Mouse (Mus musculus): ENCODE measurements around the gene Zfp524. TPM values are rescaled to one million over a fixed set of nuclear protein-coding genes. Genes with fewer than 3 reads are reported as not detected.

Gene Zfp524
- polyA plus RNA-seq, 1 experiment from 2014 or later = 15.7 TPM

DNA sequence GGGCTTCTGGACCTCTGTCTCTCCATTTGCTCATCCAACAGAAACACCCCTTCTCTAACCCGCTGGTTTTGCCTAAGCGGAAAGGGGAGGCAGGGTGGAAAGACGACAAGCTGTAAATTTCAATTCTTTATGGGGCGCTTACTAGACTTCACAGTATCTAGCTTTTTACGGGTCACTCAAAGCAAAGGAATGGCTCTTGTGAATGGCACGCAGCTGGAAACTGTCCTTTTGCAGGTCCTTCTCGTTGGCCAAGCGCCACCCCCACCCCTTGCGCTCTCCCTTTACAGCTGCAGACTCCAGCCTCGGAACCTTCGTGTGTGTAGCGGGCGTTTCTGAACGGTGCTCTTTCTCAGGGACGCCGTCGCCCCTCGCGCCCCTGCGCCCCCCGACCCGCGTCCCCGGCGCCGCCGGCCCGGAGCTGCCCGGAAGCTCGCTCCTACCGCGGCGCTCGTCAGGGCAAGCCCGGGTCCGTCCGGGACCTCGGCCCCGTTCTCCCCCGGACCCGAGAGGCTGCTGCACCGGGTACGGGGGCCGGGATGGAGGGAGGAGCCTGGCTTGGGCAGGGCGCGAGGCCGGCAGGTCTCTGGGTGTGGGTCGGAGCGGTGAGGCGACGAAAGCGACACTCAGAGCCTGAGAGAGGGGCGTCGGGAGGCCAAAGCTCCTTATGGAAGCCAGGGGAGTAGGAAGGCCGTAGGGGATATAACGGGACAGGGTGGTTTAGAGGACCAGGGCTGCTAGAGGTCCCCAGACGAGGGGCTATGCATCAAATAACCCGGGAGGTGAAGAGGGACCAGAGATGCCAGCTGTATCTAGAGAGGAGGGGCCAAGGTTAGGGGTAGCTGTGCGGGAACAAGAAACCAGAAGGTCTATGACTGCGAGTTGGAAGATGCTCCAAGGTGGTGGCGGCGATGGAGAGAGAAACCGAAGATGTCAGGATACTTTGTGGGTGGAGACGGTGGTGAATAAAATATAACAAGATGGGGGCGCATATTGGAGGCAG lies 37.3 kb downstream of the Zfp524 start, which contains the start of gene Zfp580:
Gene Zfp580 (plus strand): TSS at position 346 of the 1,000 bp plus-strand sequence.
- ATAC-seq (replicated peaks; ENCODE audit: low FRiP score, low TSS enrichment, low read depth) (peak; percentile 78), DNase-seq (ENCODE audit: low spot score) (peak; percentile 91)
- peaks cover 30% of the 10 kb centered on the region for H3K4me1 ChIP-seq (replicated peaks; ENCODE audit: control insufficient read depth, insufficient read depth, low read length)
- no peaks in the 10 kb centered on the region for H3K9me3 ChIP-seq (ENCODE audit: control insufficient read depth, low read length)
- peak within 1 kb of the TSS; percentile 81 for H3K9ac ChIP-seq (ENCODE audit: low read length)
- H3K4me2 ChIP-seq (ENCODE audit: low read length) = peak within 1 kb of the TSS; percentile 92
- peak within 1 kb of the TSS; percentile 76 for H3K4me3 ChIP-seq (ENCODE audit: low read depth, low read length)
- H3K27me3 ChIP-seq (replicated peaks; ENCODE audit: control insufficient read depth, insufficient read depth, low read length) = peaks cover 46% of the 10 kb centered on the region
- under 1% methylated on average over 65 of the region's 65 CpGs for WGBS
- H3K36me3 ChIP-seq (ENCODE audit: control insufficient read depth, insufficient read depth, low read length) = no peaks in the 10 kb centered on the region
- peak within 1 kb of the TSS; percentile 71; the same call in 1 of the 2 replicates for H3K27ac ChIP-seq (ENCODE audit: low read depth)

DNA sequence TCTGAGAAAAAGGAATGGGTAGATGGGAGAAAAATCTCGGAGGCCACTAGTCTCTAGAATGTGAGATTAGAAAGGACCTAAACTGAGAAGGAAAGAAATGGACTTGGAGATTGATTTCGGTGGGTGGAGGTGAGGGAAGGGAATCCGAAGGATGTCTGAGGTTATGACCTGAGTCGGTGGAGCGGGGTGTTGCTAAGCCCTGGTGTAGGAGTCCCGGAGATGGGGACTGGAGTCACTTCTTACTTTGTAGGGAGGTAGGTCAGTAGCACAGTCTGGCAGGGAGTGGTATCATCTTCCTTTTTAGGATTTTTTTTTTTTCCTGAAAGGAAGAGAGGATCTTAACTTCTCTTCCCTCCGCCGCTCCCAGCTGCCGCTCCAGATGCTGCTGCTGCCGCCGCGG lies 38.2 kb downstream of the Zfp524 start:
- Histone ChIP-seq H3K9ac (ENCODE audit: low read length) (0 out of 2 replicates have a peak overlapping the region, but pooled peaks have one; percentile 81), H3K27ac (ENCODE audit: low read depth) (no peak overlapping the region), H3K36me3 (ENCODE audit: control insufficient read depth, insufficient read depth, low read length) (no peaks in the 10 kb centered on the region), H3K9me3 (ENCODE audit: control insufficient read depth, low read length) (no peaks in the 10 kb centered on the region), H3K4me3 (ENCODE audit: low read depth, low read length) (peak overlapping the region; percentile 76), H3K4me1 (replicated peaks; ENCODE audit: control insufficient read depth, insufficient read depth, low read length) (peaks cover 33% of the 10 kb centered on the region), H3K4me2 (ENCODE audit: low read length) (peak overlapping the region; percentile 92), H3K27me3 (replicated peaks; ENCODE audit: control insufficient read depth, insufficient read depth, low read length) (peaks cover 54% of the 10 kb centered on the region)
- ATAC-seq (replicated peaks; ENCODE audit: low FRiP score, low TSS enrichment, low read depth) (no peak), DNase-seq (ENCODE audit: low spot score) (no peak)
- WGBS = 3% methylated on average over 12 of the region's 12 CpGs

DNA sequence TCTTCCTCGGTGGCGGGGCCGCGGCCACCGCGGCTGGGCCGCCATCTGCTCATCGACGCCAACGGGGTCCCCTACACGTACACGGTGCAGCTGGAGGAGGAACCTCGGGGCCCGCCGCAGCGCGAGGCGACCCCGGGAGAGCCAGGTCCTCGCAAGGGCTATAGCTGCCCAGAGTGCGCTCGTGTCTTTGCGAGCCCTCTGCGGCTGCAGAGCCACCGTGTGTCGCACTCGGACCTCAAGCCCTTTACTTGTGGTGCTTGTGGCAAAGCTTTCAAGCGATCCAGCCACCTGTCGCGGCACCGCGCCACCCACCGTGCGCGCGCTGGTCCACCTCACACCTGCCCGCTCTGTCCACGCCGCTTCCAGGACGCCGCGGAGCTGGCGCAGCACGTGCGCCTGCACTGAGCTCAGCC lies 38.7 kb downstream of the Zfp524 start:
- Histone ChIP-seq H3K9me3 (ENCODE audit: control insufficient read depth, low read length) (no peaks in the 10 kb centered on the region), H3K36me3 (ENCODE audit: control insufficient read depth, insufficient read depth, low read length) (no peaks in the 10 kb centered on the region), H3K27me3 (replicated peaks; ENCODE audit: control insufficient read depth, insufficient read depth, low read length) (peaks cover 59% of the 10 kb centered on the region), H3K4me1 (replicated peaks; ENCODE audit: control insufficient read depth, insufficient read depth, low read length) (peaks cover 33% of the 10 kb centered on the region), H3K27ac (ENCODE audit: low read depth) (no peak overlapping the region), H3K4me2 (ENCODE audit: low read length) (peak overlapping the region; percentile 92), H3K9ac (ENCODE audit: low read length) (peak overlapping the region; percentile 34; the same call in 1 of the 2 replicates), H3K4me3 (ENCODE audit: low read depth, low read length) (peak overlapping the region; percentile 76)
- WGBS = 5% methylated on average over 45 of the region's 45 CpGs
- DNase-seq (ENCODE audit: low spot score) = peak; percentile 57
- ATAC-seq (replicated peaks; ENCODE audit: low FRiP score, low TSS enrichment, low read depth) = no peak

DNA sequence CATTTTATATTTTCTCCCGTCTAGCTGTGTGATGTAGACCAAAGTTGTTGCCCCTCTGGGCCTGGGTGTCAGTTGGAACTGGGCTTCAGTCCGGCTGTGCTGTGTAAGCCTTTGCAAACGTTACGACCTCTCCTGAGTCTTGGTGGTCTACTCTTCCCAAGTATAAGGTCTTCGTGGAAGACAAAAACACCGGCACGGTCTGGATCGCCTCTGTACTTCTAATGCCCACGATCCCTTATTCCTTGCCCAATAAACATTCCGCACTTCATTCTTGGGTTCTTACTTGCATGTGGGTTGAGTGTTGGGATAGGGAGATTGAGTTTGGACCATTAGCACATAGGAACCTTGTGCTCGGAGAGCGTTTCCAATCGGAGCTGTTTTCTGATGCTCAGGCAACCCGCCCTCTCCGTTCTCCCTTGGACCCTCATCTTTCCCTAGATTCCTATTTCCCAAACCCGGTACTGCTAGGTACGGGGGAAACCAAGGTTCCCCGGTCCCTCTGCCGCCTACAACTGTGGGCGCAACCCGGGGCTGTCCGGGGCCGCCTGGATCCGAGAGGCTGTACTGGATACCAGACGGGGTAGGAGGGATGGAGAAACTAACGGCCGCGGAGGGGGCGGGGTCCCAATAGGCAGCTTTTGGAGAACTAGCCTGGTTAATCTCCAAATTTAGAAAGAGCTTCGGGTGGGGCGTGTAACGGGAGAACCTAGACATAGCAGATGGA lies 39.4 kb downstream of the Zfp524 start:
- DNase-seq (ENCODE audit: low spot score) (peak; percentile 69), ATAC-seq (replicated peaks; ENCODE audit: low FRiP score, low TSS enrichment, low read depth) (no peak)
- H3K4me1 ChIP-seq (replicated peaks; ENCODE audit: control insufficient read depth, insufficient read depth, low read length) = peaks cover 33% of the 10 kb centered on the region
- H3K9ac ChIP-seq (ENCODE audit: low read length) = peak overlapping the region; percentile 29; the same call in 1 of the 2 replicates
- H3K27me3 ChIP-seq (replicated peaks; ENCODE audit: control insufficient read depth, insufficient read depth, low read length) = peaks cover 60% of the 10 kb centered on the region
- H3K4me3 ChIP-seq (ENCODE audit: low read depth, low read length) = peak overlapping the region; percentile 76
- H3K36me3 ChIP-seq (ENCODE audit: control insufficient read depth, insufficient read depth, low read length) = no peaks in the 10 kb centered on the region
- 11% methylated on average over 32 of the region's 32 CpGs for WGBS
- peak overlapping the region; percentile 92 for H3K4me2 ChIP-seq (ENCODE audit: low read length)
- H3K9me3 ChIP-seq (ENCODE audit: control insufficient read depth, low read length) = no peaks in the 10 kb centered on the region
- H3K27ac ChIP-seq (ENCODE audit: low read depth) = no peak overlapping the region

DNA sequence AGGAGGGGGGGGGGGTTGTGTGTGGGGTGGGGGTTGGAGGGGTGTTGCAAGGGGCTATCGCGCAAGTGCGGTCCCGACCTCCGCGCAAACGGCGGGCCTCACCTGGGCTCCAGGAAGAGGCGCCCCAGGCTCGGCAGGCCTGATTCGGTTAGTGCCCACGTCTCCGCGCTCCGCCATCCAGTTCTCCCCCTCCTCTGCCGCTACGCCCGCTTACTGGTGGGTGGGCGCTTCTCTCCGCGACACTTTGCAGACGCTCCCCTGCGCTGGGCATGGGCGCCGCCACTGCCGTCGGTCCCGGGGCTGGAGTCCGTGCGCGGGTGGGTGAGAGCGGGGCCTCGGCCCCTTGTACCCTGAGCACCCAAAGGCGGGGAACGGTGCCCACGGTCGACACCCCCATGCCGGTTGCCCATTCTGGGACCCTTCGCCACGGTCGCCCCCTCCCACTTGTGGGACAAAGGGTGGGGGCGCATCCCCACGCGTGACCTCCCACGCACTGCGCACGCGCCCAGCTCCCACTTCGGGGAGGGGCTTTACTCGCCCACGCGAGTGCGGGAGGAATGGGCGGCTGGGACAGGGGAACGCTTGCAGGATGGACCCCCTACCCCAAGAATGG lies 42.5 kb downstream of the Zfp524 start:
- H3K27ac ChIP-seq (ENCODE audit: low read depth) = no peak overlapping the region
- H3K4me3 ChIP-seq (ENCODE audit: low read depth, low read length) = peak overlapping the region; percentile 50
- no peaks in the 10 kb centered on the region for H3K9me3 ChIP-seq (ENCODE audit: control insufficient read depth, low read length)
- peaks cover 60% of the 10 kb centered on the region for H3K27me3 ChIP-seq (replicated peaks; ENCODE audit: control insufficient read depth, insufficient read depth, low read length)
- H3K4me1 ChIP-seq (replicated peaks; ENCODE audit: control insufficient read depth, insufficient read depth, low read length) = peaks cover 37% of the 10 kb centered on the region
- DNase-seq (ENCODE audit: low spot score) = peak; percentile 67
- peak overlapping the region; percentile 68 for H3K9ac ChIP-seq (ENCODE audit: low read length)
- ATAC-seq (replicated peaks; ENCODE audit: low FRiP score, low TSS enrichment, low read depth) = no peak
- peak overlapping the region; percentile 71 for H3K4me2 ChIP-seq (ENCODE audit: low read length)
- H3K36me3 ChIP-seq (ENCODE audit: control insufficient read depth, insufficient read depth, low read length) = no peaks in the 10 kb centered on the region
- 2% methylated on average over 54 of the region's 55 CpGs for WGBS

DNA sequence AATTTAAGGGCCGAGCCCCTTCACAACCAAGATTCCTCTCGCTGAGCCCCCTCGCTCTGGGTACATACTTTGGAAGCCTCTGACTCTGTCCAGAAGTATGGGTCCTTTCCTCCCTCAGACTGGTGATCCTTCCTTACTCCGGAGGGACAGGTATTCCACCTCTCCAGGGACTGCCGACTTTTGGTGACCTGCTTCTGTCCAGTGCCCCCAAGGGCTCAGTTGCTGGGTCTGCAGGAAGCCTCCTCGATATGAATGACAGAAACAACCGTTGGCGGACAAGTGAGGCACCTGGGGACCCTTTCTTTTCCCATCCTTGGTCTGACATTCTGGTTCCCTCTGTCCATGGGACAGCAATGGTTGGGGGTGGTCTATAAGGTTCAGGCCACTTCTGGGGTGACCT lies 43.2 kb downstream of the Zfp524 start:
- 30% methylated on average over 8 of the region's 8 CpGs for WGBS
- Histone ChIP-seq H3K27me3 (replicated peaks; ENCODE audit: control insufficient read depth, insufficient read depth, low read length) (peaks cover 55% of the 10 kb centered on the region), H3K36me3 (ENCODE audit: control insufficient read depth, insufficient read depth, low read length) (no peaks in the 10 kb centered on the region), H3K27ac (ENCODE audit: low read depth) (no peak overlapping the region), H3K4me2 (ENCODE audit: low read length) (peak overlapping the region; percentile 71), H3K9ac (ENCODE audit: low read length) (peak overlapping the region; percentile 68), H3K9me3 (ENCODE audit: control insufficient read depth, low read length) (no peaks in the 10 kb centered on the region), H3K4me3 (ENCODE audit: low read depth, low read length) (peak overlapping the region; percentile 50), H3K4me1 (replicated peaks; ENCODE audit: control insufficient read depth, insufficient read depth, low read length) (peaks cover 35% of the 10 kb centered on the region)
- no peak for ATAC-seq (replicated peaks; ENCODE audit: low FRiP score, low TSS enrichment, low read depth)
- DNase-seq (ENCODE audit: low spot score) = no peak

GRCm38 (mm10) chr7:5057804-5058203 lies 43.6 kb downstream of the Zfp524 start:
- no peak for DNase-seq (ENCODE audit: low spot score)
- ATAC-seq (replicated peaks; ENCODE audit: low FRiP score, low TSS enrichment, low read depth) = no peak
- no peak overlapping the region for H3K27ac ChIP-seq (ENCODE audit: low read depth)

DNA sequence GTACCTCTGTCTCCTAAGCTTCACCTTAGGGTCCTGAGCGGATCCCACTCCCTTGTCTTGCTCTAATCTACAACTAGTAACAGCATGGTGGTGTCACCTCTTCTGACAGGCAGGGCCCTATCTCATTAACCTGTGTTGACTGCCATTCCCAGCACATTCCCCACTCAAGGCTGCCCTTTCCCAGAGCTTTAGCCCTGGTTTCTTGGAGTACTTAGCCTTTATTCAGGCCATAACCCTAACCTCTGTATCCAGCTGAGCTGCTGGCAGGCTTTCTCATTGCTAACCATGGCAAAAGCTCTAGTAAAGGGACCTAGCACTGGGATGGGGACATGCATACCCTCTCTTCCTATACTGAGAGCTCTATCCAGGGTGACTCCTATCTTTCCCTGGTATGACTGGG lies 44.4 kb downstream of the Zfp524 start:
- no peaks in the 10 kb centered on the region for H3K9me3 ChIP-seq (ENCODE audit: control insufficient read depth, low read length)
- H3K9ac ChIP-seq (ENCODE audit: low read length) = no peak overlapping the region
- ATAC-seq (replicated peaks; ENCODE audit: low FRiP score, low TSS enrichment, low read depth) (no peak), DNase-seq (ENCODE audit: low spot score) (no peak)
- no peaks in the 10 kb centered on the region; the same call in 1 of the 2 replicates for H3K36me3 ChIP-seq (ENCODE audit: control insufficient read depth, insufficient read depth, low read length)
- H3K4me1 ChIP-seq (replicated peaks; ENCODE audit: control insufficient read depth, insufficient read depth, low read length) = peaks cover 25% of the 10 kb centered on the region
- H3K4me3 ChIP-seq (ENCODE audit: low read depth, low read length) = no peak overlapping the region
- no peak overlapping the region for H3K27ac ChIP-seq (ENCODE audit: low read depth)
- WGBS = 95% methylated on average over 1 of the region's 1 CpGs
- H3K4me2 ChIP-seq (ENCODE audit: low read length) = no peak overlapping the region
- H3K27me3 ChIP-seq (replicated peaks; ENCODE audit: control insufficient read depth, insufficient read depth, low read length) = peaks cover 42% of the 10 kb centered on the region

More at GRCm38 (mm10) chr7:5057804-5058203, 43.6 kb downstream of the Zfp524 start:
- Histone ChIP-seq H3K36me3 (ENCODE audit: control insufficient read depth, insufficient read depth, low read length) (no peaks in the 10 kb centered on the region), H3K4me1 (replicated peaks; ENCODE audit: control insufficient read depth, insufficient read depth, low read length) (peaks cover 30% of the 10 kb centered on the region), H3K4me3 (ENCODE audit: low read depth, low read length) (0 out of 2 replicates have a peak overlapping the region, but pooled peaks have one; percentile 50), H3K4me2 (ENCODE audit: low read length) (peak overlapping the region; percentile 71), H3K27me3 (replicated peaks; ENCODE audit: control insufficient read depth, insufficient read depth, low read length) (peaks cover 50% of the 10 kb centered on the region), H3K9me3 (ENCODE audit: control insufficient read depth, low read length) (no peaks in the 10 kb centered on the region), H3K9ac (ENCODE audit: low read length) (no peak overlapping the region)
- 42% methylated on average over 11 of the region's 11 CpGs for WGBS
